Mouse (Mus musculus) lung, adult 2 months (tissue): ENCODE results near the gene Lrrtm4.

Experiments used
- CTCF ChIP-seq: fragments of 200-500 bp; IDR thresholded peaks from 2 replicates; pipeline ENCODE4 v1.5.1; 2011; ENCODE audit warnings: mild to moderate bottlenecking, low read length, control low read depth; ENCODE audit not compliant: insufficient read depth
- POLR2A ChIP-seq: fragments of 200-500 bp; IDR thresholded peaks from 2 replicates; pipeline ENCODE4 v1.6.1; 2011; ENCODE audit warnings: low read depth, mild to moderate bottlenecking, control low read depth, low read length, borderline replicate concordance; ENCODE audit errors: extremely low read depth

DNA sequence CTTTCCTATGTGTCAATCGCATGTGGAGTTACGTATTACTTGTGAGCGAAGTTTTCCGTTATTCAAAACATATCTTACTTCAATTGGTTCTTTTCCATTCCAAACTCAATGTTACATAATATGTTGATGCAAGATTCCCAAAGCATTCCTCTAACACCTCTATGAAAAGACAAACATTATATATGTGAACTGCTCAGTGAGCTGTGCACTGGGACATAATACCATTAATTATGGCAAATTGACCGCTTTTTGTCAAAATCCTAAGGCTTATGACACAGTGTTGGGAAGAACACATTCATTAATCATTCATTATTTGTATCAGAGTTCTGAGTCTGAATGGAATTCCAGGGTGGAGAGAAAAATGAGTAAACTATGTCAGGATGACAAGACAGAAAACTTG, 191.6 kb downstream of the Lrrtm4 start:
- TF ChIP-seq CTCF (no peak), POLR2A (no peak)
